In genomic region chr2:92058936-92059335, GRCm38 (mm10) we compare ENCODE assay signal across 8 mouse cellular contexts. TPM values are rescaled to one million over a fixed set of nuclear protein-coding genes. Genes with fewer than 3 reads are reported as not detected.
DNase-seq lines count a peak whose midpoint lies in the region; ATAC-seq and TF ChIP-seq lines count a peak whose summit lies in the region.

No protein-coding gene starts in this region.

- WGBS in liver, adult 2 months: 5% methylated on average over 11 of the region's 11 CpGs
- WGBS in embryonic facial prominence, embryonic 10.5 days: 4% methylated on average over 11 of the region's 11 CpGs
- WGBS in hindbrain, embryonic 15.5 days: 3% methylated on average over 11 of the region's 11 CpGs

- DNase-seq in liver, adult 2 months (ENCODE audit: extremely low read depth, low read depth, low spot score): no peak
- DNase-seq in liver: no peak
- no peak for DNase-seq in embryonic facial prominence, embryonic 10.5 days (ENCODE audit: low spot score)
- DNase-seq in thymus, postnatal 10 days (ENCODE audit: low spot score in 2 of 2): no peak
- no peak for DNase-seq in right cerebral cortex, adult 2 months (ENCODE audit: low spot score in 2 of 2)

- no peaks in the 10 kb centered on the region for H3K27me3 ChIP-seq in liver, adult 2 months (ENCODE audit: control insufficient read depth, insufficient read depth, low read length)
- peaks cover 88% of the 10 kb centered on the region for H3K27me3 ChIP-seq in embryonic facial prominence, embryonic 10.5 days (replicated peaks; ENCODE audit: low read depth, poor library complexity, severe bottlenecking)
- peaks cover 11% of the 10 kb centered on the region; the same call in 1 of the 2 replicates for H3K27me3 ChIP-seq in hindbrain, embryonic 15.5 days
- H3K27me3 ChIP-seq in myocyte (ENCODE audit: control insufficient read depth, insufficient read depth, insufficient read length): no peaks in the 10 kb centered on the region

- no peaks in the 10 kb centered on the region for H3K36me3 ChIP-seq in liver, adult 2 months (ENCODE audit: control insufficient read depth, insufficient read depth, low read length)
- H3K36me3 ChIP-seq in embryonic facial prominence, embryonic 10.5 days (replicated peaks): no peaks in the 10 kb centered on the region
- H3K36me3 ChIP-seq in hindbrain, embryonic 15.5 days: no peaks in the 10 kb centered on the region
- no peaks in the 10 kb centered on the region for H3K36me3 ChIP-seq in myocyte (ENCODE audit: control insufficient read depth, insufficient read depth)

- no peaks in the 10 kb centered on the region for H3K9me3 ChIP-seq in embryonic facial prominence, embryonic 10.5 days
- H3K9me3 ChIP-seq in hindbrain, embryonic 15.5 days: no peaks in the 10 kb centered on the region

- H3K4me1 ChIP-seq in liver, adult 2 months (ENCODE audit: control insufficient read depth, insufficient read depth, low read length): peaks cover 5% of the 10 kb centered on the region; the same call in 1 of the 2 replicates
- peaks cover 38% of the 10 kb centered on the region for H3K4me1 ChIP-seq in embryonic facial prominence, embryonic 10.5 days
- peaks cover 25% of the 10 kb centered on the region for H3K4me1 ChIP-seq in hindbrain, embryonic 15.5 days (replicated peaks)

- H3K27ac ChIP-seq in liver, adult 2 months (replicated peaks; ENCODE audit: insufficient read depth, low read depth, low read length): no peak overlapping the region
- H3K27ac ChIP-seq in embryonic facial prominence, embryonic 10.5 days (replicated peaks): no peak overlapping the region
- H3K27ac ChIP-seq in hindbrain, embryonic 15.5 days (replicated peaks): peak overlapping the region; percentile 92

- H3K4me2 ChIP-seq in hindbrain, embryonic 15.5 days: peak overlapping the region; percentile 87
- peak overlapping the region; percentile 100 for H3K4me2 ChIP-seq in myocyte (ENCODE audit: low read depth)

- peak overlapping the region; percentile 53 for H3K4me3 ChIP-seq in liver, adult 2 months (ENCODE audit: insufficient read depth, low read depth, low read length)
- peak overlapping the region; percentile 78 for H3K4me3 ChIP-seq in embryonic facial prominence, embryonic 10.5 days
- H3K4me3 ChIP-seq in hindbrain, embryonic 15.5 days: peak overlapping the region; percentile 78
- peak overlapping the region; percentile 55 for H3K4me3 ChIP-seq in myocyte

- H3ac ChIP-seq in myocyte (ENCODE audit: control insufficient read depth, insufficient read length): no peak overlapping the region

- no peak for TF ChIP-seq POLR2A in liver, adult 2 months (IDR thresholded peaks at IDR 0.05; ENCODE audit: extremely low read depth, insufficient read depth, low read length)
- no peak for TF ChIP-seq POLR2A in myocyte (IDR thresholded peaks at IDR 0.05; ENCODE audit: insufficient read length, low read depth)

- TF ChIP-seq CTCF in liver, adult 2 months (IDR thresholded peaks at IDR 0.05; ENCODE audit: low read depth, low read length): no peak

- no peaks in the 10 kb centered on the region for H3K79me2 ChIP-seq in liver, adult 2 months (ENCODE audit: control insufficient read depth, insufficient read depth, low read length)
- H3K79me2 ChIP-seq in myocyte (ENCODE audit: control insufficient read depth, insufficient read depth): no peaks in the 10 kb centered on the region

- H3K9ac ChIP-seq in liver, adult 2 months (ENCODE audit: low read depth, low read length): 0 out of 2 replicates have a peak overlapping the region, but pooled peaks have one; percentile 36
- peak overlapping the region; percentile 82 for H3K9ac ChIP-seq in hindbrain, embryonic 15.5 days

- no peak for ATAC-seq in hindbrain, embryonic 15.5 days (ENCODE audit: low FRiP score, low read depth)
- ATAC-seq in granulocyte monocyte progenitor cell, adult 5-6 weeks (replicated peaks; ENCODE audit: poor library complexity, severe bottlenecking): no peak

TF ChIP-seq in myocyte, 11 proteins besides CTCF, POLR2A, EP300 and RAD21:
- TF ChIP-seq E2F4 (IDR thresholded peaks at IDR 0.05; ENCODE audit: insufficient read depth): no peak
- no peak for TF ChIP-seq MYOD1 (IDR thresholded peaks at IDR 0.05; ENCODE audit: control insufficient read depth in 1 of 3, insufficient read length in 2 of 3, low read depth in 2 of 3)
- TF ChIP-seq REST (IDR thresholded peaks at IDR 0.05; ENCODE audit: insufficient read depth, insufficient read length): no peak
- no peak for TF ChIP-seq POLR2AphosphoS2 (IDR thresholded peaks at IDR 0.05; ENCODE audit: insufficient read length, low read depth)
- TF ChIP-seq USF1 (IDR thresholded peaks at IDR 0.05; ENCODE audit: low read depth): no peak

RNA-seq across cellular contexts. Expression of gene Phf21a, which starts 34.0 kb away (rescaled TPM):
- total RNA-seq in liver, adult 2 months (2014; rRNA removed): 14.5 and 14.8 TPM in 2 replicates
- polyA plus RNA-seq in liver, adult 2 months (2012; rRNA removed): 8.3 and 11.4 TPM in 2 replicates
- polyA plus RNA-seq in embryonic facial prominence, embryonic 10.5 days (2016; fragmentation: Nextera tagmentation; extraction: Ambion mirVana): 41.3 and 42.3 TPM in 2 replicates
- polyA plus RNA-seq in hindbrain, embryonic 15.5 days (2015; fragmentation: Nextera tagmentation; extraction: Ambion mirVana): 34.1 and 37.2 TPM in 2 replicates
- polyA plus RNA-seq in myocyte (2012; fragmentation: generic; extraction: Trizol): 14.7 TPM
- 28.5 and 69.2 TPM in 2 replicates for total RNA-seq in granulocyte monocyte progenitor cell, adult 5-6 weeks (2014; fragmentation: Nextera tagmentation)
- 25.9 and 33.4 TPM in 2 replicates for total RNA-seq in granulocyte monocyte progenitor cell, adult 5-6 weeks (2017)

RNA-seq across cellular contexts. Expression of gene Creb3l1, which starts 34.6 kb away (rescaled TPM):
- 0.18 and 0.20 TPM in 2 replicates for total RNA-seq in liver, adult 2 months (2014; rRNA removed)
- 0.40 and 0.68 TPM in 2 replicates for polyA plus RNA-seq in liver, adult 2 months (2012; rRNA removed)
- polyA plus RNA-seq in embryonic facial prominence, embryonic 10.5 days (2016; fragmentation: Nextera tagmentation; extraction: Ambion mirVana): 0.93 and 1.0 TPM in 2 replicates
- polyA plus RNA-seq in hindbrain, embryonic 15.5 days (2015; fragmentation: Nextera tagmentation; extraction: Ambion mirVana): 2.2 and 2.9 TPM in 2 replicates
- 97.3 TPM for polyA plus RNA-seq in myocyte (2012; fragmentation: generic; extraction: Trizol)
- total RNA-seq in granulocyte monocyte progenitor cell, adult 5-6 weeks (2014; fragmentation: Nextera tagmentation): 1.1 and 2.2 TPM in 2 replicates
- 0.69 TPM in 1 of 2 replicates, not detected in the other for total RNA-seq in granulocyte monocyte progenitor cell, adult 5-6 weeks (2017)

Comparison
In these comparisons a context has a peak if more than half of its experiments do, and no peak if none do; other contexts are left out.
1. RNA of gene Creb3l1, which starts 34.6 kb away (polyA plus RNA-seq): 97.3 TPM in myocyte (single experiment); 2.2 to 2.9 TPM in hindbrain, embryonic 15.5 days, 0.93 to 1.0 TPM in embryonic facial prominence, embryonic 10.5 days and 0.40 to 0.68 TPM in liver, adult 2 months; every median in the first group is over 10 times any median in the second.
2. Peak in every context shown above with its lines, with median percentiles within 50 percentile points of each other: H3K4me3 ChIP-seq.